Mouse (Mus musculus) frontal cortex, postnatal 25 days (tissue): ENCODE measurements around the gene Rtl10.
A peak's percentile ranks its signal among the peaks of the same experiment; 100 is the strongest.
"Not testable (repeated sequence)": the region's sequence is repeated elsewhere in the genome, so short reads cannot be mapped to it uniquely, and the experiment has no call there.

Source experiments
- DNase-seq, 2 experiments: peaks; one replicate each; pipeline ENCODE4 v3.0.0; 2022; ENCODE audit warnings: low spot score in 2 of 2

Rtl10 gene

DNA sequence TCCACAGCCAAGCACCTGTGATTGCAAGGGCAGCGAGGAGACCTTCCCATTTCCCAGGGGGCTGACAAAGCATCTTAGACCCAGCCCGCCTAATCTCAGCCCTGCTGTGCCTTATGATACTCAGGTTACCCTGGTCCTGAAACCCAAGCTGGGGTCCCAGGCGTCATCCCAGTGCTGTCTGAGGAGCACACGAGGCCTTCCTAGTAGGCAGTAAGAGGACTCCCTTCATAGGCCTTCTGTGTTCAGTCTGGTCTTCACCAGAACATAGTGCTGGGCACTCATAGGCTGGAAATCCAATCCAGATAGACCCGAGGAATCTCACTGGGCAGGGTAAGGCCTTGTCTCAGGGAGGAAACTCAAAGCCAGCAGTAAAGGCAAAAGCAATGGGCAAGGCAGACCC is 14.9 kb upstream of the Rtl10 start:
- DNase-seq: no peak

DNA sequence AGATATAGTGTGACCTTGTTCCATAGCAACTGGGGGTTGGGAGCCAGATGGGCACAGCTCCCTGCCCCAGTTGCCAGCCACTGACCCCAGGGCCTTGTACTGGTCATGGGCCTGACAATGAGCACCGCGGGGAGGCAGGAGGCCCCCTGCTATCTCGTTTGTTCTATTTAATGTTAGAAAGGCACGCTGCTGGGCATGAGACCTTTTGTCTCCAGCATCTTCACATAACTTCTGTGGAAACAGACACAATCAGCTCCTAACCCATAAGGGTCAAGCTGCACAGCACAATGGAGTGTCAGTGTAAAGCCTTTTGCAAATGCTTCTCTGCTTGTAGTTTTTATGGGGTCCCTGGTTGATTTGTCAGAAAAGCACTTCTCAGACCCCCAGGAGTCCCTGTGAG is 14.3 kb upstream of the Rtl10 start:
- DNase-seq: no peak

DNA sequence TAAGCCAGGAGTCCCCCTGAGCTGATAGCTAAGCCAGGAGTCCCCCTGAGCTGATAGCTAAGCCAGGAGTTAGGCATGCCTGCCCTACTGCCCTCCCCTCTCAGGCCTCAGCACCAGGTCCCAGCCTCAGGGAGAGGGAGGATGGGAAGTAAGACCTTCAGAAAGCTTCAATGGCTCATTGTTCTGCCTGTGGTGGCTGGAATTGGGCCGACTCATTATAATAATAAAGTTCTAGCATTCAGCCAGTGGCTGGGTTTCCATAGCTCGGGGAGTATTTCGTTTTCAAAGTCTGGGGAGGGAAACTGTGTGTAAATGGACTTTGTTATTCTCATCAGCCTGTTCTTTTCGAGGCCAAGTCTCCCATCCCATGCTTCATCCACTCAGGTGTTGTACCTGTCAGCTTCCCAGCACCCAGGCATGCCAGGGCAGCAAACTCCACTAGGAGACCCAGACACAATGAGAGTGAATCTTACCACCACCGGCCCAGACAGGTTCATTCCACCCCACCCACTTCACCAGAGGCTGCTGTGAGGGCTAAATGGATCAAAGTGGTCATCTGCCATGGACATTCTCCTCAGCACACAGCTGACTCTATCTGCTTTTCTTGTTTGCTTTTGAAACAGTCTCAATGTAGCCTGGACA is 13.8 kb upstream of the Rtl10 start:
- DNase-seq: no peak

DNA sequence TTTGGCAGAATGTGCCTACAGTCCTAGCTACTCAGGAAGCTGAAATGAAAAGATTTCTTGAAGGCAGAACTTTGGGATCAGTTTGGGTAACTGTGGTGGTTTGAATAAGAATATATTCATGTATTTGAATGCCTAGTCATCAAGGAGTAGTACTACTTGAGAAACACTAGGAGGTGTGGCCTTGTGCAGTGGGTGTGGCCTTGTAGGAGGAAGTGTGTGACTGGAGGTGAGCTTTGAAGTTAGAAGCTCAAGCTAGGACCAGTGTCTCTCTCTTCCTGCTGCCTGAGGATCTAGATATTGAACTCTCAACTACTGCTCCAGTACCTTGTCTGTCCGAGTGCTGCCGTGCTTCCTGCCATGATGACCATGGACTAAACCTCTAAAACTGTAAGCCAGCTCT is 12.6 kb upstream of the Rtl10 start:
- DNase-seq: no peak

DNA sequence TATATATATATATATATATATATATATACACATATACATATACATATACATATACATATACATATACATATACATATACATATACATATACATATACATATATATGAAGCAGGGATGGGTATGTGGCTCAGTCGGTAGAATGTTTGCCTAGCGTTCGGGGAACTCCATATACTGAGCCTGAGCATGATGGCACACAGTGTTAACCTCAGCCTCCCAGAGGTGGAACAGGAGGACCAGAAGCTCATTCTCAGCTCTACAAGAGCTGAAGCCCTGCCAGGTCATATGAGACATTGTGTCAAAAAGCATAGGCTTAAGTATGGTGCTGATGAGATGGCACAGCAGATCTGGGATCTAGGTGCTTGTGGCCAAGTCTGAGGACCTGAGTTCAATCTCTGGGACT is 8.4 kb upstream of the Rtl10 start:
- no peak for DNase-seq

DNA sequence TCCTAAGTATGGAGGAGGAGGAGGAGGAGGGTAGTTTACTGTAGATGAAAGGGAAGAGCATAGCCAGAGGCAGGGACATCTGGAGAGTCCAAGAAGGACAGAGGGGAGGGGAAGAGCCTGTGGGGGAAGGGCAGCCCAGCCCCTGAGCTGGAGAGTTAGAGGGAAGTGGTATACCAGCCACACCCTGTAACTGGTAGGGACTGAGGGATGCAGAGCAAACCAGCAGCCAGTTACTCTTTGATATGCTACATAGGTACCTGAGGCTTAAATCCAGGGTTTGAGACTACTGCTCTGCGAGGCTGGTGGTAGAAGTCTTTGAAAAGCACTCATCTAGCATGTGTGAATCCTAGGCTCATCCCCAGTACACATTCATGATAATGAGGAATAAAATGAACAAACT is 7.8 kb upstream of the Rtl10 start:
- no peak for DNase-seq

DNA sequence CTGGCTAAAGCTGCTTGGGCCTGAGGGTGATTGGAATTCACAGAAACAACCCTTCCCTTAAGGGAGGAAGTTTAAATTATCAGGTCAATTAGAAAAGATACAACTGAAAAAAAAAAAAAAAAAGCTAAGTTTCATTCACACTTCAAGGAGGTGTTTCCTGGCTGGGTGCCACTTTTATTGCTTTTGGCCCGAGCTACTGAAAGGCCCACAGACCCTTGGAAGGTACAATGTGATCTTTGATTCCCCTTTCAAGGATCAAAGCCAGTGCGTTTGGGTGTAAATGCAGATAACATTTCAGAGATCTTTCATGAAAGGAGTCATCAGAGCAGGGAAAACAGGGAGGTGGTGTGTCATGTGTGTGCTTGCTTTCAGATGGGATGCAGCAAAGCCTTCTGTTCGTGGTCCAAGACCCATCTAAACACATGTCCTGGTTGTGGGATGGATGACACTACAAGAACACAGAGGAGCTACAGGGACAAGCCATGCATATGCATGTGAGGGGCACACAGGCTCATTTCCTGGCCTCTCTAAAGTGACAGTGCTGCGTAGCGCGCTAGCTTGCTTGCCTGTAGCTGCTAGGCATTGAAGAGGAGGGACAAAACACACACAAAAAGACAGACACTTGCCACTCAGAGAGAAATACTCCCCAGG is 711 bp upstream of the Rtl10 start:
- DNase-seq: peak in 1 of 2 experiments; percentile 35

DNA sequence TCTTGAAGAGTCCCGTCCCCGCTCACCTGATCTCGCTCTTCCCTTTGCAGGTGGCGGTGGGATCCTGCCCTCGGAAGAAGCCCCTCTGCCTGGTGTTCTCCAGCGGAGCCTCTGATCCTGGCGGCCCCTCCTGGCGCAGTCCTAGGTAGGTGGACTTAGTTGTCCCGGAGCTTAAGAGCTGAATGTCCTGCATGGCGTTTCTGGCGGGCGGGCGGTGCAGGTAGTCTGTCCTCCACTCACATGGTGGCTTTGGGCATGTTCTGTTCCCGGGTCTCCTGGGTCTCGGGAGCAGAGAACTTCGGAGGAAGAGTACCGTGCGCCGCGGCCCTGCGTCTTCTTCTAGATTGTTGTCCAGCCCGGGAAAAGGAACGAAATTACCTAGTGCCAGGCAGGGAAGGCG is 295 bp downstream of the Rtl10 start:
- DNase-seq: no peak

DNA sequence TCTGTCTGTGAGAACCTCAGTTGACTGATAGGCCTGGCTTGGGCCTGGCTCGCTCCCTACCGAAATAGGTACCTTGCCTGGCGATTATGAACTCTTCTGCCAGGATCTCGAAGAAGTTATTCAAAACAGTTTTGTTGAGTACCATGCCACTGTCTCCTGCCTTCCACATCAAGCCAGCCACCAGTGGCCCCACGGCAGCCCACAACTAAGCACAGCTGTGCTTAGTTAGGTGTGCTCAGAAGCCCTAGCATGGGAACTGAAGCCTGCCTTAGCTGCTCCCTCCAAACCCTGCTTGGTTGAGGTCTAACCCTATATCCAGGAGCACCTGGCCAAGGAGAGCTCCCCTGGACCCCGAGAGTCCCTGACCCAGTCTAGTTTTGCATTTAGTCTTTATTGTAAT is 2.8 kb downstream of the Rtl10 start:
- DNase-seq: no peak

DNA sequence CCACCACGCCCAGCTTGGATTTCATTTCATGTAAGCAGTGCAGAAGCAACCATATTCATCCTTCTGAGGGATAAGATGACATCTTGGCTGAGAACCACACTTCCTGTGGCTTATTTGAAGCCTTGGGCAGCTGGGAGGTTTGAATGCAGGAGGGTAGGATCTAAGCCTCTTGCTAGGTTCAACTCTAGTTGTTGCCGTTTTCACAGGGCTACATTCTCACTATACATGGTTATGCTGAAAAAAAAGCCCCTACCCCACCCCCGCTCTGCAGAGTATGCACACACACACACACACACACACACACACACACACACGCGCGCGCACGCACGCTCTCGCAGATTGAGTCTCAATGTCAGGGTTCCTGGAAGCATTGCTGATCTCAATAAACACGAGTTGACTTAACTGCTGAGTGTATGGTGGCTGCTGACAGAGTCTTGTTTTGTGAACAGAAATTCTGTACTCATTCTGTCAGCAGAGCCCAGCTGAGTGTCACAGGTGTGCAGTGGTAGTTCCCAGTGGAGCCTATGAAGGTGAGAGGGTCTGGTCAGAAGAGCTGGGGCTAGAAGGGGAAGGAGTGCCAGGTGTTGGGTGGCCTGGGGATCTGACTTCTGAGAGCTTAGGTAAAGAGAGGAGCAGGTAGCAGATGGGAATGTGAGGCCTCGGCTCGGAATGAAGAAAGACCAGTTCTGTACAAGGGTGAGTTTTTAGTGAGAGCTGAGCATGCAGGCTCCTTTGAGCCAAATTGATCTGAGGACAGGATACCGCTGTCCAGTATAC is 5.1 kb downstream of the Rtl10 start:
- no peak for DNase-seq

DNA sequence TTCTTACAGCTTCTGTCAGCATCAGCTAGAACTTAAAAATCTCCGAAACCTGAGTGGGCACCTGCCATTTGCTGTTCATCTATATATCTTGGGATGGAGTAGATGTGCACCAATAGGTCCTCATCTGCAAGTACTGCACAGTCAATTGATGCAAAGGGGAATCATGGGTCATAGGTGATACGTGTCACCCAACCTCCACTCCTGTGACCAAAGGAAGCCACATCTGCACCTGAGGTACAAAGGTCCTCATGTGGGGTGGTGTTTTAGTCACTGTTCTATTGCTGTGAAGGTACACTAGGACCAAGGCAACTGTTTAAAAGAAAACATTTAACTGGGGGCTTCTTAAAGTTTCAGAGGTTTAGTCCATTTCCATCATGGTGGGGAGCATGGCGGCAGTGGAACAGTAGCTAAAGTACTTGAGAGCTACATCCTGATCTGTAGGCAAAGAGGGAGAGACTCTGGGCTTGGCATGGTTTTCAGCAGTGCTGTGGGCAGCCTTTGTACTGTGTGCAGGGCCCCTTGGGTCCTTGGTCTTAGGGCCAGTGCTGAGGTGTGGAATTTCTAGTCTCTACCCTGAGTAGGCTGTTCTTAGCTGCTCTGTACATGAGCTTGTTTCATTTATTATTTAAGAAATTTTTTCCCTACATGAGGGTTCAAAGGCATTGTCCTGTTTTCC is 8.0 kb downstream of the Rtl10 start:
- DNase-seq: no peak

DNA sequence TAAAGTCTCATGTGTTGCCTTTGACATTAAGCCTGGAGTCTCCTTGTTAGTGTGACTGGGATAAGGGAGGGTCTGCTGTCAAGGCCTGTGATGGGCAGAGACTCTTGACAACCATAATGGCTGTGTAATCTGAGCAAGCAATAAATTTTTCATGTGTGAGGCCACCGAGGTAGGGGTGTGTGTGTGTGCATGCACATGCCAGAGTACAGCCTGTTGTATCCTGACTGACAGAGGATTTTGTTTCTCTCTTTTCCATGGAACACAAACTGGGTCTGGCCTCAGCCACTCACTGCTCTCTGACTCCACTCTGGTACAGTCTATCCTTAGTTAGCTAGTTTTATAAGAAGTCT is 8.5 kb downstream of the Rtl10 start:
- DNase-seq: no peak

DNA sequence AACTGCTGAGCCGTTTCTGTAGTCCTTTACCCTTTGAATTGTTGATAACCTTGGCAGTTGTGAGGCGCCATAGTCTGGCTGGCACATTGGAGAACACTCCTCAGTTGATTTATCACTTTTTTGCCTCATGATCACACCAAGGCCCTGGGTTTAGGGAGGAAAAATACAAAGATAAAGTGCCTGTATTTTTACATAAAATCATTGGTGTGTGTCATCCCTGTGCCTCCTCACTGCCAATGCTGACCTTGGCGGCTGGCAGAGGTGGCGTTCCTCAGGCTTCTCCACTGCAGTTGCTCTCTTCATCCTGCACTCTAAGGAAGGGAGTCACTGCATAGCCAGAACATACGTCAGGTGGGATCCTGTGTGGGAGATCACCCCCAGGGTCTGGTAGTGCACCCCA is 13.0 kb downstream of the Rtl10 start:
- DNase-seq: no peak

DNA sequence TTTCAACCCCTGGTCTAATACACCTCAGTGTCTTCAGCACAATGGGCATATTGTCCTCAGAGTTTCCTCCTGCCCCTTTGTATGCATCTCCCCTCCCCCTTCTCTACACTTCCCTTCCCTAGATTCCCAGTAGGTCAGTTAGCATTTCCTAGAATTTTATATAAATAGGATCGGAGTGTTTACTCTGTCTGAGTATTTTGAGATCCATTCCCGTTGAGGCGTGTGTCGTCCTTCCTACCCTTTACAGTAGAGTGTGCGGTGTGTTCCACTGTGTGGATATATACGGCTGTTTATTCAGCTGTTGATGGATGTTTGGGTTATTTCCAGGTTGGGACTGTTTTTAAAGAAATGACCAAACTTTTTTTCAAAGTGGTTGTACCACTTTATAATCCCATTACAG is 14.8 kb downstream of the Rtl10 start:
- DNase-seq: no peak

DNA sequence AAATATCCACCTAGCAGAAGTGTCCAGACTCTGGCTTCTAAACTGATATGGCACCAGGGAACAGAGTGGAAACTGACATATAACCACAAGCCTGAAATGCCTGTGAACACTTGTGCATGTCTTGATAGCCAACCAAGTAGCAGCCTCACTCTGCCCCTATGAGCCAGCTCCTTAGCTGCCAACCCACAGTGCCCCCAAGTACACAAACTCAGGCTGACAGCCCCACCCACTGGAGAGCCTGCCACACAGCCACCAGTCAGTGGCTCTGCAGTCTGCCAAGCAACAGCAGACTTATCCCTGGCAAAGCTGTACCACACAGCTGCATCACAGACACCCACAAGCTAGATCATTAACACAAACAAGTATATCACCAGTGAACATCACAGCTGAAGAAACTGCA is 19.4 kb downstream of the Rtl10 start:
- no peak for DNase-seq

DNA sequence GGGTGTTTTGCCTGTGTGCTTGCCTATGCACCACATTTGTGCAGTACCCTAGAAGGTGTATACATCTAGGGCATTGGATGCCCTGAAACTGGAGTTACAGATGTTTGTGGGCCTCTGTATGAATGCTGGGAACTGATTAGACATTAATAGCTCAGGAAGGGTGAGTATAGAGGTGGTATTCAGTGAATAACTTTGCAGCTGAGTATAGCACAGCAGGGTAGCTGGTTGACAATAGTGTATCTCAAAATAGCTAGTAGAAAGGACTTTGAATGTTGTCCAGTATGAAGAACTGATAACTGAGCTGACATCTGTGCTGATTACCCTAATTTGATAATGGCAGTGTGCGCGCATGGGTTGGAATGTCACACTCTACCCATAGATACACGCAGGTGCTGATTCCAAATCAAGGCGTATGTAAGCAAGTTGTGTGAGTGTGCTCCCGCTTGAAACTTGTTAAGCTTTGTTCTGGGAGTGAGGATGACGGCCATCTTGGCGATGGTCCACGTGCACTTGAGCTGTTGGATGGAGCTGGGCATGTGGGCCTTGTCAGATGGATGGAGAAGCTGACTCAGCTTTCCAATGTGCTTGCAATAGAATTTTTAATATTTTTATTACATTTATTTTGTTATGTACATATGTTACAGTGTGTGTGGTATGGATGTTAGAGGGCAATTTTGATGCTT is 25.0 kb downstream of the Rtl10 start:
- no peak for DNase-seq

DNA sequence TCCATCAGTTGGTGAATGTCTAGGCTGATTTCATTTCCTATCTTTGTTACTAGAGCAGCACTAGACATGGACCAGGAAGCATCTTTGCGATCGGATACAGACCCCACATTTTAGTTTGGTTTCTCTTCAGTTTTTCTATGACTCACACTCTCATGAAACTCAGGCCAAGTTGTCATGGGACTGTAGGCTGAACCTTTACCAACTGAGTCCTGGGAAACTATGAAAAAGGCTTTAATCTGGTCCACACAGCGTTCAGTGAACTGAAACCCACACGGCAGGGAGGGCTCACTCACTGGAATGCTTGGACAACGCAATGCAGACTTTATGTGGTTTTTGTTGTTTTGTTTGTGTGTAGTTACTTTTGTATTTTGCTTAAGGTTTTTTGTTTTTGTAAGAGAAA is 30.0 kb downstream of the Rtl10 start:
- no peak for DNase-seq

DNA sequence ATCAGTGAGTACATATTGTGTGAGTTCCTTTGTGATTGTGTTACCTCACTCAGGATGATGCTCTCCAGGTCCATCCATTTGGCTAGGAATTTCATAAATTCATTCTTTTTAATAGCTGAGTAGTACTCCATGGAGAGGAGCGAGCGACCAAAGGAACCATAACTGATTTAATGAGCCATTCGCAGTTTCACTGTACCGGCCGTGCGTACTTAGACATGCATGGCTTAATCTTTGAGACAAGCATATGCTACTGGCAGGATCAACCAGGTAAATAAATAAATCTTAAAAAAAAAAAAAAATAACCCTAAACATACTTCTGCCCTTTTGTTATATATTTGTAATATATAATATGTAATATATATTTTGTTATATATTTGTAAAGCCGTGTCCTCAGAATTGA is 34.4 kb downstream of the Rtl10 start:
- DNase-seq: not testable (repeated sequence)

DNA sequence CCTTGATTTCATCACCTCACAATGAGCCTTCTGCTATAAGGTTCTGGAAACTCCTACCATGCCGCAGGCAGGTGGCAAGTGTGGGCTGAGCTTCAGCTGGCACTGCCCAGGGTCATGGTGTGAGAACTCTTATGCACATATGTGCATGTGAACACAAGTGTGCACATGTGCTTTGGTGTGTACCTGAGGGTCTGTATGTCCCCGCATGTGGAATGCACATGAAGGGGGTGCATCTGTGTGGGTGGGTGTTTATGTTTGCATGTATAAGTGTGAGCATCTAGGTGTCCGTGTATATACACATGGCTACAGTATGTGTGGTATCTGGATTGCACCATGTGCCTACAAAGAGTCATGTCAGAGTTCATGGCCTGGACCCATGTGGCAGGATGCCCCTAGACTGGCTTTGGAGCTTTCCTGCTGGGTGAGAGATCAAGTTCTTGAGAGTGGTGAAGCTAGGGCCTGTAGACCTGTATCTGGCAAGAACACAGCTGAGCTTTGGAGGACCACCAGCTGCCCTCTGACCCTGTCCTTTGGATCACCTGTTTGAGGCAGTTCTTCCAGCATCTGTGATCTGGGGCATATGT is 38.8 kb downstream of the Rtl10 start:
- DNase-seq: no peak

DNA sequence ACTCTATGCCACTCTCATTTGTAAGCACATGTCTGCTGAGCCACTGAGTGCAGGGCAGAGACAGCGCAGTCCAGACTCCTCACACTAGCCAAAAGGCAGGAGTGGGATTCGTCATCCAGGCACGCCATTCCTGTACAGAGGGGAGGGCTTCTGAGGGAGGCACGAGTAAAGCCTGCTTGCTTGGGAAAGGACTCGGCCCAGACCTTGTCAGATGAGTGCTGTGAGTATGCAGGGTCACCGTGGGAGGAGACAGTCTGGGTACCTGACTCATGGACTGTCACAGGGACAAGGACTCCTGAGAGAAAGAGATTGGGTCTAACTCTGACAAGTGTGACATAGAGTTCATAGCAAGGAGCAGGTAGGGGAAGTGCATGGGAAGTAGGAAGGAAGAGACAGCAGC is 40.6 kb downstream of the Rtl10 start:
- DNase-seq: no peak

DNA sequence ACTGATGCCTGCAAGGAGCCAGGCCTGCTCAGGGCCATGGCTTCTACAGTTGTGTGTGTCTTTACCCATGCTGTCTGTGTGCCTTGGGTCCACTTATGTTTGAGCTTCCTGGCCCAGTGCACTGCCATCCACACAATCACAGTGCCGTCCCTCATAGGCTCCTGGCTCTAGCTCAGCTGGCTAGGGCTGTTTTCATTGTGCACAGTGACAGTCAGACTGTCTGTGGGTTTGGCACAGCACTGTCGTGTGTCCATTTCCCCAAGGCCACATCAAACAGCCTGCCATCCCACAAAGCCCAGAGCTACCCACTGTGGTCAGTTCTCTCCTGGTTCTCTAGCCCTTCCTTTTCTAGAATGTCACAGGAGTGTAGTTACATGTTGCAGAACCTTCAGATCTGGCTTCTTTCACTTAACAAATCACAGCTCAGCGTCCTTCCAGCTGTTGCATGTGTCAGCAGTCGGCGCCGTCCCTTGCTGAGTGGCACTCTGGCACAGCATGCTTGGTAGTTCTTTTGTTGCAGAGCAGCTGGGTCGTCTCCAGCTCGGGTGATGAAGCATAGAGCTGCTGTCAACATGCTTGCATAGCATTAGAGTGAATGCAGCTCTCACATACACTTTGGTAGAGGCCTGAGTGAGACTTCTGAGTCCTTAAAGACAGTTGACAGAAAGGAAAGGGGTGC is 44.6 kb downstream of the Rtl10 start:
- no peak for DNase-seq
